Mouse (Mus musculus) lung, adult 2 months (tissue): ENCODE results near the gene Pik3r5.

Experiments used
- CTCF ChIP-seq: fragments of 200-500 bp; IDR thresholded peaks from 2 replicates; pipeline ENCODE4 v1.5.1; 2011; ENCODE audit warnings: mild to moderate bottlenecking, low read length, control low read depth; ENCODE audit not compliant: insufficient read depth
- POLR2A ChIP-seq: fragments of 200-500 bp; IDR thresholded peaks from 2 replicates; pipeline ENCODE4 v1.6.1; 2011; ENCODE audit warnings: low read depth, mild to moderate bottlenecking, control low read depth, low read length, borderline replicate concordance; ENCODE audit errors: extremely low read depth

GRCm38 (mm10) chr11:68400727-68401219 lies 31.1 kb upstream of the Pik3r5 start, which contains the start of gene Ntn1:
- TF ChIP-seq POLR2A (no peak), CTCF (no peak)
